Mouse (Mus musculus) liver, postnatal 0 days (tissue): ENCODE measurements around the gene Mtmr3.

Experiments used
- CTCF ChIP-seq: sonication (generic); IDR thresholded peaks from 2 replicates; pipeline ENCODE4 v1.5.1; 2016; ENCODE audit warnings: antibody characterized with exemption, low read depth
- EP300 ChIP-seq: IDR thresholded peaks from 2 replicates; pipeline ENCODE4 v1.6.1; 2016; ENCODE audit warnings: antibody characterized with exemption, low read depth, mild to moderate bottlenecking

DNA sequence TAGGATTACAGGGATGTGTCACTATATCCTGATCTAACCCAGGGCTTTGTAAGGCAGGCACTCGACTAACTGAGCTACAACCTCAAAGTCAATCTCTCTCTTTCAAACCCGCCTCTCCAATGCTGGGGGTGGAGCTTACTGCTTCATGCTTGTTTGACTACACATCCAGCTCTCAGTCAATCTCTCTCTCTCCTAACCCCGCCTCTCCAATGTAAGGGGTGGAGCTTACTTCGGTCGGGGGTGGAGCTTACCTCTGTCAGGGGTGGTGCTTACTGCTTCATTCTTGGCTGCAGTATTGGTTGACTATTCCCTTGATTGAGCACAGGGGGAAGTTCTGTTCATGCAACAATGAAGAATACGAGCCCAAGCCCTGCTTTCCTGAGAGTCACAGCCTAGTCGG, 10.8 kb upstream of the Mtmr3 start:
- TF ChIP-seq EP300 (no peak), CTCF (no peak)
